Mouse (Mus musculus) stomach, postnatal 0 days (tissue): ENCODE results near the gene Cdkn1a.

ENCODE experiments used
- CTCF ChIP-seq: IDR thresholded peaks from 2 replicates; pipeline ENCODE4 v1.5.1; 2016; ENCODE audit warnings: antibody characterized with exemption, low read depth, mild to moderate bottlenecking, moderate library complexity
- EP300 ChIP-seq: optimal IDR thresholded peaks from 2 replicates; pipeline ENCODE3; 2016; ENCODE audit warnings: antibody characterized with exemption

GRCm38 (mm10) chr17:29048748-29049507 lies 41.8 kb upstream of the Cdkn1a start:
- no peak for TF ChIP-seq EP300
- peak; percentile 91 for TF ChIP-seq CTCF
